Mouse (Mus musculus) lung, embryonic 14.5 days (tissue): Measurements from ENCODE around the gene Pccb. TPM values are rescaled to one million over a fixed set of nuclear protein-coding genes. Genes with fewer than 3 reads are reported as not detected.
A peak's percentile ranks its signal among the peaks of the same experiment; 100 is the strongest.

Experiments
- ATAC-seq: fragments of 200-750 bp; cut with Nextera tagmentation; 2 replicates; pipeline ENCODE4 v1.8.0; 2017; ENCODE audit warnings: mild to moderate bottlenecking, moderate TSS enrichment, moderate library complexity; ENCODE audit not compliant: insufficient read depth
- DNase-seq: peaks from one replicate; pipeline ENCODE4 v3.0.0-alpha.2; 2015
- H3K27ac ChIP-seq: fragments of 300-500 bp; sonication (generic); 2 replicates; pipeline ENCODE4 v1.5.1; 2014; ENCODE audit warnings: low read depth, mild to moderate bottlenecking, moderate library complexity
- H3K27me3 ChIP-seq: fragments of 300-500 bp; sonication (generic); 2 replicates; pipeline ENCODE4 v1.6.1; 2014; ENCODE audit warnings: low read length, control low read depth; ENCODE audit not compliant: insufficient read depth
- H3K36me3 ChIP-seq: fragments of 300-500 bp; sonication (generic); 2 replicates; pipeline ENCODE4 v1.6.1; 2014; ENCODE audit warnings: control low read depth; ENCODE audit not compliant: insufficient read depth
- H3K4me1 ChIP-seq: fragments of 300-500 bp; sonication (generic); 2 replicates; pipeline ENCODE4 v1.6.1; 2014; ENCODE audit warnings: antibody characterized with exemption, control low read depth; ENCODE audit not compliant: insufficient read depth
- H3K4me2 ChIP-seq: fragments of 300-500 bp; sonication (generic); 2 replicates; pipeline ENCODE4 v1.6.1; 2014; ENCODE audit warnings: mild to moderate bottlenecking
- H3K4me3 ChIP-seq: fragments of 300-500 bp; sonication (generic); 2 replicates; pipeline ENCODE4 v1.5.1; 2014; ENCODE audit warnings: low read depth, low read length
- H3K9ac ChIP-seq: fragments of 300-500 bp; sonication (generic); 2 replicates; pipeline ENCODE4 v1.6.1; 2014
- H3K9me3 ChIP-seq: fragments of 300-500 bp; sonication (generic); 2 replicates; pipeline ENCODE4 v1.6.1; 2016; ENCODE audit warnings: low read depth, low read length, control low read depth
- CTCF ChIP-seq: IDR thresholded peaks from 2 replicates; pipeline ENCODE4 v1.5.1; 2016; ENCODE audit warnings: antibody characterized with exemption, low read depth
- WGBS: fragments of 180-500 bp; shearing (Covaris S2); extraction: QIAGEN DNeasy Blood & Tissue Kit; methylation state at CpG from one replicate; pipeline ENCODE4 v1.1.7; 2014; 5-methylcytosine and 5-hydroxymethylcytosine counted together
- polyA plus RNA-seq: library from polyadenylated mRNA; unstranded; fragments of >200 nt; fragmentation: Nextera tagmentation; extraction: Ambion mirVana; gene quantifications from 2 replicates; pipeline ENCODE4 v1.2.1, GENCODE M21; 2014

Gene Pccb
- polyA plus RNA-seq, 1 experiment from 2014 or later: 22.4 TPM

DNA sequence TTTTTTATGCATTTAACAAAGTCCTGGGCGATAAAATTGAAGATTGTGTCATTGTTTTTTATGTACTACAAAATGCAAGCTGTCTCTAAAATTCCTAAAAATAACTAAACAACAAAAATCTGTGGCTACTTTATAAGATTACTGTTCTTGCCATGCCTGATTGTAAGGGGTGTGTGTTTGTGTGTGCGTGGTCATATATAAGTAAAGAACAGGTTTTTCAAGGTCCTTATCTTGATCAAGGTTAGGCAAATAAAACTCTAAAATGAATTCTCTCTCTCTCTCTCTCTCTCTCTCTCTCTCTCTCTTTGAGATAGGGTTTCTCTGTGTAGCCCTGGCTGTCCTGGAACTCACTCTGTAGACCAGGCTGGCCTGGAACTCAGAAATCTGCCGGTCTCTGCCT lies 17.3 kb upstream of the Pccb start:
- TF ChIP-seq CTCF: no peak
- Histone ChIP-seq H3K27me3 (no peaks in the 10 kb centered on the region), H3K9me3 (no peaks in the 10 kb centered on the region), H3K9ac (no peak overlapping the region), H3K27ac (no peak overlapping the region), H3K4me2 (no peak overlapping the region), H3K36me3 (no peaks in the 10 kb centered on the region), H3K4me3 (no peak overlapping the region), H3K4me1 (no peaks in the 10 kb centered on the region)
- 69% methylated on average over 3 of the region's 3 CpGs for WGBS
- no peak for DNase-seq
- no peak for ATAC-seq

DNA sequence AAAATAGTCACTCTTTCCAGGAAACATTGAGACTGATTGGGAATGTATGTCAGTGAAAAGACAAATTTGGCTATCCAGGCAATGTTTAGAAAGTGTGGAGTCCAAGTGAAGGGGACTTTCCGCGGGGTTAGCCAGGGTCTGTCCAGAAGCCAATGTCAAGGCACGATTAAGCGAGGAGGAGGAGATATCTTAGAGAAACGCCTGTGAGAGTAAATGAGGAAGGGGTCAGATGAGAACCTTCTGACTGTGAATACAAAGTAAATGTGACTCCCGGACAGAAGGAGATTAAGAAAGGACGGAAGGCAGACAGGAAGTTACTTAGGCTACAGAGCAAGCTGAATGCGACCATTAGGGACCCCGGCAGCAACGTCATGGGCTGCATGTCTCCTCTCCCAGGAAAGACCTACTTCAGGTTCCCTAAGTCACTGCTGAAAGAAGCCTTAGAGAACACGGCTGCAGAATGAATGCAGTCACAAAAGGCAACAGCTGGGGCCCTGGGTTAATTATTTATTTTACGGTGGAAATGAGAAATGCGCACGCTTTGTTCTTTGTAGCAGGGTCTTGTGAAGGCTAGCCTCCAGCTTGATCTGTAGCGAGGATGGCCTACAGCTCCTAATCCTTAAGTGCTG lies 11.1 kb upstream of the Pccb start:
- DNase-seq: peak; percentile 56
- Histone ChIP-seq H3K4me3 (no peak overlapping the region), H3K9me3 (0 out of 2 replicates have a peak, but pooled peaks cover 3% of the 10 kb centered on the region), H3K27me3 (no peaks in the 10 kb centered on the region), H3K4me1 (peaks cover 9% of the 10 kb centered on the region; the same call in 1 of the 2 replicates), H3K4me2 (peak overlapping the region; percentile 40), H3K36me3 (no peaks in the 10 kb centered on the region), H3K27ac (peak overlapping the region; percentile 6; the same call in 1 of the 2 replicates), H3K9ac (no peak overlapping the region)
- WGBS: 36% methylated on average over 15 of the region's 15 CpGs
- no peak for ATAC-seq
- TF ChIP-seq CTCF: no peak

DNA sequence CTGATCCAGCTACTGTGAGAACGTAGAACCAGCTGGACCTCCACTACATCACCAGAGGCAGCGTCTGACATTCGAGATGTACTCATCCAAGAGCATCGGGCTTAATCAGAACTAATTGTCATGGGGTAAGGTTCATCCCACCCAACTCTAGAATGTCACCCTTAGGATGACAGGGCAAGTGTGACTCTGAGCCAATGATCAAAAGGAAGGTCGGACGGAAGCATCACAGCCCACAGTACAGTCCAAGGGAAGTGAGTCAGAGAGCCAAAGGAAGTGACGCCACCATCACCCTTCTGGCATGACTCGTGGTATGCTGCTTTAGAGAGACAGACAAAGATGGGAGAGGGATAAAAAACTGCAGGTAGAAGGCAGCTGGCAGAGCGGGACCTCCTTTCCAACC lies 7.6 kb upstream of the Pccb start:
- 0 out of 2 replicates have a peak, but pooled peaks cover 3% of the 10 kb centered on the region for H3K9me3 ChIP-seq
- no peak for DNase-seq
- no peaks in the 10 kb centered on the region for H3K36me3 ChIP-seq
- peaks cover 9% of the 10 kb centered on the region for H3K4me1 ChIP-seq
- no peak overlapping the region for H3K9ac ChIP-seq
- no peak for ATAC-seq
- TF ChIP-seq CTCF: no peak
- H3K27me3 ChIP-seq: no peaks in the 10 kb centered on the region
- no peak overlapping the region for H3K4me2 ChIP-seq
- 73% methylated on average over 9 of the region's 9 CpGs for WGBS
- no peak overlapping the region for H3K27ac ChIP-seq
- no peak overlapping the region for H3K4me3 ChIP-seq

DNA sequence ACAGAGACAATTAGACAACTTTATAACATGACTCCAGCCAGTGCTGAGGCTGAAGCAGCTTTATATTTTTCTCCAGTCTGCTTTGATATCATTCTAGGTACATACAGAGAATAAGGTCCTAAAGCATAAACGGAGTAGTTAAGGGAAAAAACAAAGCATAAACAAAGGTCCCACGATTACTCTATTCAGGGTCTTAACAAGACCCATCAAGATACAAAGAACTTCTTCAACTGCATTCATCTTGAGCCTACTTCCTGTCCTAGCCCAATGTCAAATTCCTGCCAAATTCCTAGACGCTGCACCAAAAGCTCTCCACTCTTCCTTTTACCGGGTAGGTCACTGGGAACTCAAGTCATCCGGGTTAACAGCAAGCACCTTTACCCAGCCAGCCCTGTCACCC lies 6.8 kb upstream of the Pccb start:
- no peaks in the 10 kb centered on the region for H3K27me3 ChIP-seq
- 58% methylated on average over 5 of the region's 5 CpGs for WGBS
- no peak for ATAC-seq

DNA sequence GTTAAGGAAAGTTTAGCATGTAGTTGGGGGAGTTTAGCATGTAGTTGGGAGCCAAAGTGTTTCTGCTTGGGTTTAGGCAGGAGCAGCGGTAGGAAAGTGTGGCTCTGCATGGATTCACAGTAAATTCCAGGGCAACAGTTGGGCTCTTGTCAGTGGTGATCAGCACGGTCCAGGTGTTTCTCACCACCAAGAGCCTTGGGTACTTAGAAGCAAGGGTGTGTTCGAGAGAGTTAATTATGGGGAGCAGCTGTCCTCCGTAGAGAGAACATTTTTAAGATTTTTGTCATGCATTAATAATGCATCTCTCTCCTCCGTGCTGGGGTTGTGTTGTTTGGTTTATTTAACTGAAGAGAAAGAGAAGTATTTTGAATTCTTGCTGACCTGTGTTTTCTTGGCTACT lies 3.9 kb upstream of the Pccb start:
- peaks cover 1% of the 10 kb centered on the region; the same call in 1 of the 2 replicates for H3K4me1 ChIP-seq
- no peak overlapping the region for H3K4me2 ChIP-seq
- no peak for TF ChIP-seq CTCF
- H3K36me3 ChIP-seq: no peaks in the 10 kb centered on the region
- no peak for DNase-seq
- ATAC-seq: no peak
- H3K27me3 ChIP-seq: no peaks in the 10 kb centered on the region
- no peak overlapping the region for H3K4me3 ChIP-seq
- H3K9ac ChIP-seq: no peak overlapping the region
- WGBS: 41% methylated on average over 5 of the region's 5 CpGs
- H3K9me3 ChIP-seq: 0 out of 2 replicates have a peak, but pooled peaks cover 3% of the 10 kb centered on the region
- no peak overlapping the region for H3K27ac ChIP-seq

More for the DNA sequence above, 6.8 kb upstream of the Pccb start:
- no peak overlapping the region for H3K4me3 ChIP-seq
- H3K36me3 ChIP-seq: no peaks in the 10 kb centered on the region
- no peak for TF ChIP-seq CTCF
- no peak overlapping the region for H3K4me2 ChIP-seq
- peaks cover 9% of the 10 kb centered on the region for H3K4me1 ChIP-seq
- 0 out of 2 replicates have a peak, but pooled peaks cover 3% of the 10 kb centered on the region for H3K9me3 ChIP-seq
- no peak for DNase-seq
- no peak overlapping the region for H3K9ac ChIP-seq
- H3K27ac ChIP-seq: no peak overlapping the region

DNA sequence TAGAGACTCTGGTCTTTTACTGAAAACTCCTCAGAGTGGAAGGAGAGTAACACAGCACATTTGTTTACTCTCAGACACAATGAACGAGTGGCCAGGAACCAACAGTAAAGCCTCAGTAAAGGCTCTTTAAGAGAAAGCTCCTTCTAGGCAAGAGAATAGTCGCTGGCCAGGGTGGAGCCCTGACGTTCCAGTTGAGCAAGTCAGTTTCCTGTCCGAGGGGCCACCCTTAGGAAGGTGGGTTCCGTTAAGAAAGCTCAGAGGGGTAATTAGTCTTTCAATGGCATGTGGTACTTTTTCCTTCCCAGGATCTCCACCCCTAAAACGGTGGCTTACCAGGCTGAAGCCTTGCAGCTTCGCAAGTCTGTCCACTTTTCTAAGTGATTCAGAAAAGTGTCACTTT lies 2.7 kb upstream of the Pccb start:
- H3K27ac ChIP-seq: no peak overlapping the region

DNA sequence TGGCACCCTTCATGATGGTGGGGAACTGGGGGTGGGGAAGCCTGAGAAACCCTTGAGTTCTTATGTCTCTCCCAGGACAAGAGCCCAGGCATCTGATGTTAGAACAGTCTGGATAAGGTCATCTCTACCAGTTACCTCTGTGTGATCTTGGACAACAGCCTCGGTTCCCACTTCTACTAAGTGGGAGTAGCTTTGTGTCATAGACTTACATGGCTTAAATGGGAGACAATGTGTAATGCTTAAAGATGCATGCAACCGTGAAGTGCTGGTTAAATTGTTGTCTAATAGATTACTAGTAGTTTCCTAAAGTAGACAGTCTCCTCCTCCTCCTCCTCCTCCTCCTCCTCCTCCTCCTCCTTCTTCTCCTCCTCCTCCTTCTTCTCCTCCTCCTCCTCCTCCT lies 2.2 kb upstream of the Pccb start:
- no peaks in the 10 kb centered on the region for H3K36me3 ChIP-seq
- no peak for DNase-seq
- peaks cover 3% of the 10 kb centered on the region; the same call in 1 of the 2 replicates for H3K4me1 ChIP-seq
- no peak overlapping the region for H3K9ac ChIP-seq
- no peak overlapping the region for H3K4me3 ChIP-seq
- 0 out of 2 replicates have a peak, but pooled peaks cover 3% of the 10 kb centered on the region for H3K9me3 ChIP-seq
- no peaks in the 10 kb centered on the region for H3K27me3 ChIP-seq
- no peak for TF ChIP-seq CTCF
- H3K27ac ChIP-seq: no peak overlapping the region
- WGBS: 85% methylated on average over 2 of the region's 2 CpGs
- ATAC-seq: no peak
- no peak overlapping the region for H3K4me2 ChIP-seq

More for the DNA sequence above, 2.7 kb upstream of the Pccb start:
- Histone ChIP-seq H3K9ac (no peak overlapping the region), H3K4me2 (peak overlapping the region; percentile 18; the same call in 1 of the 2 replicates), H3K36me3 (no peaks in the 10 kb centered on the region), H3K9me3 (0 out of 2 replicates have a peak, but pooled peaks cover 3% of the 10 kb centered on the region), H3K4me1 (peaks cover 3% of the 10 kb centered on the region; the same call in 1 of the 2 replicates), H3K27me3 (no peaks in the 10 kb centered on the region), H3K4me3 (no peak overlapping the region)
- no peak for ATAC-seq
- no peak for TF ChIP-seq CTCF
- WGBS: 32% methylated on average over 7 of the region's 7 CpGs
- peak; percentile 35 for DNase-seq
